Mouse (Mus musculus) limb, embryonic 10.5 days (tissue): Measurements from ENCODE around the gene 1190007I07Rik. TPM values are rescaled to one million over a fixed set of nuclear protein-coding genes. Genes with fewer than 3 reads are reported as not detected.

Source experiments
- DNase-seq: peaks from one replicate; pipeline ENCODE4 v3.0.0-alpha.2; 2017; ENCODE audit warnings: low spot score
- H3K27ac ChIP-seq: fragments of 300-500 bp; sonication (generic); 2 replicates; pipeline ENCODE4 v1.5.1; 2016; ENCODE audit warnings: mild to moderate bottlenecking
- H3K27me3 ChIP-seq: fragments of 300-500 bp; sonication (generic); 2 replicates; pipeline ENCODE4 v1.6.1; 2016; ENCODE audit warnings: low read depth, mild to moderate bottlenecking; ENCODE audit not compliant: poor library complexity, severe bottlenecking
- H3K36me3 ChIP-seq: fragments of 300-500 bp; sonication (generic); 2 replicates; pipeline ENCODE4 v1.6.1; 2016; ENCODE audit warnings: mild to moderate bottlenecking, moderate library complexity
- H3K4me1 ChIP-seq: fragments of 300-500 bp; sonication (generic); 2 replicates; pipeline ENCODE4 v1.6.1; 2016
- H3K4me3 ChIP-seq: fragments of 300-500 bp; sonication (generic); 2 replicates; pipeline ENCODE4 v1.5.1; 2016; ENCODE audit warnings: mild to moderate bottlenecking, moderate library complexity
- H3K9me3 ChIP-seq: fragments of 300-500 bp; sonication (generic); replicated peaks from 2 replicates; pipeline ENCODE4 v1.6.1; 2016; ENCODE audit warnings: mild to moderate bottlenecking
- WGBS: fragments of 180-500 bp; shearing (Covaris S2); methylation state at CpG from one replicate; pipeline ENCODE4 v1.1.7; 2016; 5-methylcytosine and 5-hydroxymethylcytosine counted together
- polyA plus RNA-seq: library from polyadenylated mRNA; unstranded; fragments of >200 nt; fragmentation: Nextera tagmentation; extraction: Ambion mirVana; gene quantifications from 2 replicates; pipeline ENCODE4 v1.2.1, GENCODE M21; 2016

The 1190007I07Rik gene
- 42.3 and 45.2 TPM in 2 replicates for polyA plus RNA-seq

GRCm38 (mm10) chr10:82622671-82623552 is at the start of gene 1190007I07Rik:
Gene 1190007I07Rik, minus strand, starts transcription at chr10:82623228.
- H3K9me3 ChIP-seq = no peaks in the 10 kb centered on the region
- H3K4me3 ChIP-seq = peak within 1 kb of the TSS; percentile 69
- no peaks in the 10 kb centered on the region for H3K27me3 ChIP-seq
- under 1% methylated on average over 59 of the region's 61 CpGs for WGBS
- H3K4me1 ChIP-seq = peaks cover 5% of the 10 kb centered on the region
- peak within 1 kb of the TSS; percentile 92 for H3K27ac ChIP-seq
- H3K36me3 ChIP-seq = peaks cover 16% of the 10 kb centered on the region
- DNase-seq = peak; percentile 96

- H3K9me3 ChIP-seq = no peaks in the 10 kb centered on the region
- no peaks in the 10 kb centered on the region for H3K27me3 ChIP-seq
- H3K4me3 ChIP-seq = no peak overlapping the region
- WGBS = 83% methylated on average over 6 of the region's 6 CpGs
- no peak overlapping the region for H3K27ac ChIP-seq
- no peaks in the 10 kb centered on the region for H3K36me3 ChIP-seq
- peaks cover 5% of the 10 kb centered on the region; the same call in 1 of the 2 replicates for H3K4me1 ChIP-seq
- DNase-seq = no peak
Measured at GRCm38 (mm10) chr10:82670205-82670604, 47.2 kb upstream of the 1190007I07Rik start.

DNA sequence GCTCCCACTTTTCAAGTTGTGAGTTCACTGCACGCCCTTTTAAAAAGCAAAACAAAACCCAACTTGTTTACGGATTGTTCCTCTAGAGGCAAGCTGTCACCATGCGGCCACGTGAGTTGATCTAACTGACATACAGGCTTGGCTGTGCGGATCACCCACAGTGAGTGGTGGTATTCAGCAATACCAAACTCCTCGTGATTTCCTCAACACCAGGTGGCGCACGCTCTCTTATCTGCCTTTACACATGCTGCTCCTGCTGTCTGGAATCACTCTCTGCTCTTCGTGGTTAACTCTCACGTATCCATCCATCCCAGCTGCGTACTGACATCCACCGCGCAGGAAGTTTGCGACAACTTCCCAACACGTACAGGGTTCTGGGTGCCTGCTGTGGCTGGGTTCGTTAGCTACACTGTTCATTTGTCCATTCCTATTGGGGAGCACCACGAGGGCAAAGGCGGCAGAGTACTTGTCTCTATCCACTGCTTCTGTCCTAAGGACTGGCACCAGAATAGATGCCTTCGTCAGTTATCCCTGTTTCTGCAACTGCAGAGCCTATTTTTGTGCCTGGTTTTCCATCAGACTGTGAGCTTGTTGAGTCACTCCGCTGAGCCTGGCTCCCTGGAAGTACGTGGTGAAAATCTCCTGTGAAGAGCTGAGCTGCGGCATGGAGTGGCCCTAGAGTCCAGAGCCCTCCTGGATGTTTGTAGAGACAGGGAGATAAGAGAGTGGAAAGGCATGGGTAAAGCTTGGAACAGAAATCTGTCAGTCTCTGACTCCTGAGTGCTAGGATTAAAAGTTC is 43.6 kb upstream of the 1190007I07Rik start:
- Histone ChIP-seq H3K4me3 (peak overlapping the region; percentile 28; the same call in 1 of the 2 replicates), H3K27ac (no peak overlapping the region), H3K27me3 (no peaks in the 10 kb centered on the region), H3K9me3 (no peaks in the 10 kb centered on the region), H3K4me1 (peaks cover 7% of the 10 kb centered on the region; the same call in 1 of the 2 replicates), H3K36me3 (no peaks in the 10 kb centered on the region)
- WGBS = 25% methylated on average over 22 of the region's 22 CpGs
- DNase-seq = peak; percentile 86

- H3K36me3 ChIP-seq = no peaks in the 10 kb centered on the region
- no peak overlapping the region for H3K4me3 ChIP-seq
- H3K27me3 ChIP-seq = no peaks in the 10 kb centered on the region
- H3K27ac ChIP-seq = no peak overlapping the region
- peaks cover 7% of the 10 kb centered on the region; the same call in 1 of the 2 replicates for H3K4me1 ChIP-seq
- H3K9me3 ChIP-seq = no peaks in the 10 kb centered on the region
- WGBS = 59% methylated on average over 3 of the region's 3 CpGs
- no peak for DNase-seq
Measured at GRCm38 (mm10) chr10:82665951-82666350, 42.9 kb upstream of the 1190007I07Rik start.

DNA sequence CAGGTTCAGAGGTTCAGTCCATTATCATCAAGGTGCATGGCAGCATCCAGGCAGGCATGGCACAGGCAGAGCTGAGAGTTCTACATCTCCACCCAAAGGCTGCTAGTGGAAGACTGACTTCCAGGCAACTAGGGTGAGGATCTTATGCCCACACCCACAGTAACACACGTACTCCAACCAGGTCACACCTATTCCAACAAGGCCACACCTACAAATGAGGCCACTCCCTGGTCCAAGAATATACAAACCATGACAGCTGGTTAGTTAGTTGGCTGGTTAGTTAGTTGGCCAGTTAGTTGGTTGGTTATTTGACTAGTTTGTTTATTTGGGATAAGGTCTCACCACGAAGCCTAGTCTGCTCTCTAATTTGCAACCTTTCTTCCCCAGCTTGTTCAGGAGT is 40.3 kb upstream of the 1190007I07Rik start:
- Histone ChIP-seq H3K27me3 (no peaks in the 10 kb centered on the region), H3K4me3 (no peak overlapping the region), H3K27ac (no peak overlapping the region), H3K36me3 (no peaks in the 10 kb centered on the region), H3K4me1 (peaks cover 7% of the 10 kb centered on the region; the same call in 1 of the 2 replicates), H3K9me3 (no peaks in the 10 kb centered on the region)
- DNase-seq = no peak
- 84% methylated on average over 2 of the region's 2 CpGs for WGBS

DNA sequence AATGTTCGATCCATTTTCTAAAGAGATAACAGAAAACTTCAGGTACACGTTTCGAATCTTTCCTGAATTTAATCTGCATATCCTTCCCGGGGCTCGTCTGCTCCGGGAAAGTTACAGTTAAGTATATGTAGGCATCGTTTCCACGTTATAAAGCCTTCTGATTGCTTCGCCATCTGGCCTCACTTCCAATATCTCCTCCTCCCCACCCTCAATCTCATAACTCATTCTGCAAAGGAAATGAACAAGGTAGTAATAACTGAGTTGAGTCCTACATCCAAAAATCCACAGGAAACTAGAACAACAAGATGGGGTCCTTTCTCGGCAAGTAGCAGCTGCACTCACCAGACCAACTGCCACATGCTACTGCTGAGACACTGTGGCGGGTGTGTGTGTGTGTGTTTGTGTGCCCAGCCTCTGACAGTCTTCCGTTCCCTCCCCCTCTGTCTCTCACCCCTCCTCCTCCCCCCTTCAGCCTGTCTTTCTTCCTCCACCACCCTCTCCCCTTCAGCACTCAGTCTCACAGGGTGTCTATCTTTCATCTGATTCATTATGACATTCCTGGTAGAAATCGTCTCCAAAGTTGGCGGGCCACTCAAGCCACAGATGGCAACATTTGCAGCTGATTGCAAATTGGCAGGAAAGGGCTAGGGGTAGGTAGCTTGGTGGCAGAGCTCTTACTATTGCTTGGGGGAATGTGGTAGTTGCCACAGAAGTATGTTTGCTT is 39.4 kb upstream of the 1190007I07Rik start:
- Histone ChIP-seq H3K27me3 (no peaks in the 10 kb centered on the region), H3K9me3 (no peaks in the 10 kb centered on the region), H3K4me3 (no peak overlapping the region), H3K27ac (no peak overlapping the region), H3K4me1 (peaks cover 7% of the 10 kb centered on the region; the same call in 1 of the 2 replicates), H3K36me3 (no peaks in the 10 kb centered on the region)
- no peak for DNase-seq
- WGBS = 84% methylated on average over 14 of the region's 14 CpGs

DNA sequence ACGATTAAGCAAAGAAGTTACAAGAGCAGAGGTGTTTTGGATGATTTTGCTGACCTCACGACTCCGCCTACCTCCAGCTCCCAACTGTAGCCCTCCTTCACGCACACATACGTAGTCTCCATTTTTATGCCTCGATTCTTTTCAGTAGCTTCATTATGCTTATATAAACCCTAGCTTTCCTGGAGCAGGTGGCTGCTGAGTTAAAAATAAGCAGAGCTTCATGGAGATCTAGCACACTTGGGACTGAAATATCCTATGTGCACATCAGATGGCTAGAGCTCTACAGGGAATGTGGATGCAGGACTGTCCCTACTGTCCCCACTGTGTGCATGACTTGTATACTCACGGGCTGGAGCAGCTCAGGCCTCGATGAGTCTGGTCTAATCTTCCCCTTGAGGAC is 38.8 kb upstream of the 1190007I07Rik start:
- DNase-seq = no peak
- peaks cover 6% of the 10 kb centered on the region; the same call in 1 of the 2 replicates for H3K4me1 ChIP-seq
- H3K36me3 ChIP-seq = no peaks in the 10 kb centered on the region
- H3K27ac ChIP-seq = no peak overlapping the region
- WGBS = 89% methylated on average over 8 of the region's 8 CpGs
- no peaks in the 10 kb centered on the region for H3K9me3 ChIP-seq
- H3K27me3 ChIP-seq = no peaks in the 10 kb centered on the region
- H3K4me3 ChIP-seq = no peak overlapping the region

- H3K4me1 ChIP-seq = no peaks in the 10 kb centered on the region
- WGBS = 85% methylated on average over 3 of the region's 3 CpGs
Measured at GRCm38 (mm10) chr10:82654581-82654980, 31.6 kb upstream of the 1190007I07Rik start.

GRCm38 (mm10) chr10:82652625-82653024 is 29.6 kb upstream of the 1190007I07Rik start:
- no peak overlapping the region for H3K27ac ChIP-seq
- H3K9me3 ChIP-seq = no peaks in the 10 kb centered on the region
- H3K27me3 ChIP-seq = no peaks in the 10 kb centered on the region
- H3K4me3 ChIP-seq = no peak overlapping the region
- H3K4me1 ChIP-seq = no peaks in the 10 kb centered on the region
- DNase-seq = no peak
- peaks cover 35% of the 10 kb centered on the region for H3K36me3 ChIP-seq
- 72% methylated on average over 5 of the region's 5 CpGs for WGBS

More at GRCm38 (mm10) chr10:82654581-82654980, 31.6 kb upstream of the 1190007I07Rik start:
- no peak for DNase-seq
- no peaks in the 10 kb centered on the region for H3K9me3 ChIP-seq
- H3K36me3 ChIP-seq = peaks cover 27% of the 10 kb centered on the region
- no peak overlapping the region for H3K27ac ChIP-seq
- H3K4me3 ChIP-seq = no peak overlapping the region
- no peaks in the 10 kb centered on the region for H3K27me3 ChIP-seq

- Histone ChIP-seq H3K4me3 (no peak overlapping the region), H3K36me3 (peaks cover 49% of the 10 kb centered on the region), H3K27ac (no peak overlapping the region), H3K9me3 (no peaks in the 10 kb centered on the region), H3K27me3 (no peaks in the 10 kb centered on the region), H3K4me1 (no peaks in the 10 kb centered on the region)
- no peak for DNase-seq
- 94% methylated on average over 5 of the region's 5 CpGs for WGBS
Measured at GRCm38 (mm10) chr10:82651221-82651620, 28.2 kb upstream of the 1190007I07Rik start.

GRCm38 (mm10) chr10:82647205-82647811 is 24.3 kb upstream of the 1190007I07Rik start:
- H3K27ac ChIP-seq = no peak overlapping the region
- DNase-seq = no peak
- no peaks in the 10 kb centered on the region for H3K27me3 ChIP-seq
- no peaks in the 10 kb centered on the region for H3K4me1 ChIP-seq
- no peak overlapping the region for H3K4me3 ChIP-seq
- 92% methylated on average over 17 of the region's 17 CpGs for WGBS
- H3K9me3 ChIP-seq = no peaks in the 10 kb centered on the region
- peaks cover 84% of the 10 kb centered on the region for H3K36me3 ChIP-seq

DNA sequence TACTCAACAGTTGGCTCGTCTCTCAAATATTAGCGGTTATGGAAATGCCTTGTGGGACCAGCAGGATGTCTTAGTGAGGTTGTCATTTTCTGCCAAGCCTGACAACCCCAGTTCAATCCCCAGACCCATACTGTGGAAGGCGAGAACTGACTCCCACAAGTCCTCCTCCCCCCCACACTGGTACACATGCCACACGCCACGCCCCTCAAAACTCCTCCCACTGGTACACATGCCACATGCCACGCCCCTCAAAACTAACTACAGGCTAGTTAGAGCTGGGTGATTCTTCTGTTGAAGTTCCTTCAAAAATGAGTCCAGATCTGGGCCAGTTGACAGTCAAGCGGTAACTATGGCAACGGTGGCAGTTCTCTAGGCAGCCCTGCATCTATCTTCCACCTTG is 23.1 kb upstream of the 1190007I07Rik start:
- no peak for DNase-seq
- WGBS = 97% methylated on average over 8 of the region's 8 CpGs

More for the DNA sequence above, 23.1 kb upstream of the 1190007I07Rik start:
- H3K27ac ChIP-seq = no peak overlapping the region
- H3K4me3 ChIP-seq = no peak overlapping the region
- peaks cover 83% of the 10 kb centered on the region for H3K36me3 ChIP-seq
- no peaks in the 10 kb centered on the region for H3K4me1 ChIP-seq
- no peaks in the 10 kb centered on the region for H3K9me3 ChIP-seq
- no peaks in the 10 kb centered on the region for H3K27me3 ChIP-seq
